Mouse (Mus musculus) left cerebral cortex, adult 9 months (tissue): Measurements from ENCODE around the gene Pdxdc1.
"Not testable (repeated sequence)": the region's sequence is repeated elsewhere in the genome, so short reads cannot be mapped to it uniquely, and the experiment has no call there.

Experiments
- DNase-seq, 2 experiments: peaks; one replicate each; pipeline ENCODE4 v3.0.0; 2022; ENCODE audit warnings: low spot score in 2 of 2

Gene Pdxdc1

GRCm38 (mm10) chr16:13902888-13903483 is at the start of gene Pdxdc1, which contains the start of gene Mpv17l:
Gene Pdxdc1 (minus strand): TSS chr16:13903131.
Gene Mpv17l (plus strand): TSS chr16:13903161.
- DNase-seq: peak; percentile 93 to 98

GRCm38 (mm10) chr16:13951245-13951644 is 48.3 kb upstream of the Pdxdc1 start:
- DNase-seq: no peak

DNA sequence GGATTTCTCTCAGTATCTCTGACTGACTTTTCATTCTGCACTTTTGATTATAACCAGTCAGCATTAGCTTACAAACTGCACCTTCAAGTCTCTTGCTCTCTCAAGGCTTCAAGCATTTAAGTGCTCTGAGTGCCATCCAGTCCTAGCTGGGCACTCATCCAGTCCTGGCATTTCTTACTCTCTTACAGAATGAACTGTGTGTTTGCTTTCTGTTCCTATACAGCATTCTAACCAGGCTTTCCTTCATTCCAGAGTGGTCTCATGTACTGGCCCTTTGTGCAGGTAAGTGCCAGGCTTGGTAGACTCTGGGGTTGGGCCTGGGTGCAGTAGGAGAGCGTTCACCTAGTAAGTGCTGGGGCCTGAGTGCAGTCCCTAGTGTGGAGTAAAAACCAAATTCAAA is 43.4 kb upstream of the Pdxdc1 start:
- no peak for DNase-seq

DNA sequence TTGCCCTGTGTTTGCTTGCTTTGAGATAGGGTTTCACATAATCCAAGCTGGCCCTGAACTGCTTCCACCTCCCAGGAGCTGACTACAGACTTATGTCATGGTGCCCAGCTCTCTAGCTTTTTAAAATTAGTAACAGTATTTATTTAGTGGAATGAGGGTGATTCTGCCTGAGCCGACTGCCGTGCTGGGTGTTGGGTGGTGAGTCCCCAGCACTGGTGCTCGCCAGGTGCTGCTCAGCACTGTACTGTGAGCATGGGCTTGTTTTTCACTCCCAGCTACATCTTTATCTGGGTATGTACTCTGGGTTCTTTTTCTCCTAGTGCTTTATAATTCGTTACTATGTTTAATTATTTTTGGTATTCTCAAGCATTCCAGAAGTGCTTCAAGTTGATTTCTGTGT is 42.2 kb upstream of the Pdxdc1 start:
- DNase-seq: no peak

DNA sequence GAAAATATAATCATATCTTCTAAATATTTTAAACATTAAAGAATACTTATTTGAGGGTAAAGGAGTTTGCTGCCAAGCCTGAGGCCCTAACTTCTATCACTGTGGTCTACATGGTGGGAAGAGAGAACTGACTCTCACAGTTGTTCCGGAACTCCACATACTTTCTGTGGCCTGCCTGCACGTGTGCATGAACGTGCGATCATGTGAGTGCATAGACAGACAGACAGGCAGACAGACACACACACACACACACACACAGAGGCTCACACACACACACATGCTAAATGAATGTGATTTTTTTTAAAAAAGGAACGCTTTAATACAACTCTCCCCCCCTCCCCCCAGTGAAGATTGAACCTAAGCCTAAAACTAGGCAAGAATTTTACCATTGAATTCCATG is 41.8 kb upstream of the Pdxdc1 start:
- DNase-seq: no peak

GRCm38 (mm10) chr16:13944178-13944577 is 41.2 kb upstream of the Pdxdc1 start:
- no peak for DNase-seq

DNA sequence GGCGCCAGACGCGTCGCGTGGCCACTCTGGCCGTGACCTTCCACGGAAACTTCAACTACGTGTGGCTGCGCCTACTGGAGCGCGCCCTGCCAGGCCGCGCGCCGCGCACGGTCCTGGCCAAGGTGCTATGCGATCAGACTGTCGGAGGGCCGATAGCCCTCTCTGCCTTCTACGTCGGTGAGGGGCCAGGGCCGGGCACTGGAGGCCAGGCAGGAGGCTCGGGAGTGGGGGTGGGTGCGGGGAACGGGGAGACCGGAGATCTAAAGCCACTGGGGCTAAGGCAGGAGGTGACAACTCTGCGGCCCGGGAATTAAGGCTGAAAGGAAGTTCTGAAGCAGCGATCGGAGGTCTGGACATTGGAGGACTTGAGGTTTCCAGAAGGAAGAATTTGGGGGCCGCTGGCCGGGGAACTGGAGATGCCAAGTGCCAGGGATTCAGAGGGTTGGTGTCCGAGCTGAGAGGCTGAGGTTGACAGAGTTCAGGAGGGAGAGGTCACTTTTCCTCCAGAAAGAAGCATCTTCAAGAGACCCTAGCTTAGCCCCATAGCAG is 38.0 kb upstream of the Pdxdc1 start:
- no peak for DNase-seq

- peak; percentile 62 to 88 for DNase-seq
Measured at GRCm38 (mm10) chr16:13940139-13940846, 37.4 kb upstream of the Pdxdc1 start.

DNA sequence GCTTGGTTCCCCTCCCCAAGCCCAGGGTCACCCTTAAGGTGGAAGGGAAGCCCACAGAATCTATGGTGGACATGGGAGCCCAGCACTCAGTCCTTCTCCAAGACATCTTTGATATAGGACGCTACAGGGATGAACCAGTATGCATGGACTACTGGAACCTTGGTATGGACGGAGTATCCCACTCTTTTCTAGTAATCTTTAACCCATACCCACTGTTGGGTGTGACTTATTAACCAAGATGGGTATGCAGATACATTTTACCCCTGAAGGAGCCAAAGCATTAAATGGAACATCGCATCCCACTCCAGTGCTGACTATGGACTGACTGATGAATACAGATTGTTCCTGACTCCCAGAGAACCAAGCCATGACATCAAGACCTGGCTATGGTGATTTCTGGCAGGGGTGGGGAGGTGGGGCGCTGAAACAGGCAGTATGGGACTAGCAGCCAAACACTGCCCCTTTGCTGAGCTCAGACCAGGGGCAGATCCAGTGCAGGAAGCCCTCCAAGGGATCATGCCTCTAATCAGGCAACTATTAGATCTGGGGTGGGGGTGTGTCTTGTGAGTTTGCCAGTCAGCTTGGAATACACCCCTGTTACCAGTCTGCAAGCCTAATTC is 24.6 kb upstream of the Pdxdc1 start:
- DNase-seq: no peak

DNA sequence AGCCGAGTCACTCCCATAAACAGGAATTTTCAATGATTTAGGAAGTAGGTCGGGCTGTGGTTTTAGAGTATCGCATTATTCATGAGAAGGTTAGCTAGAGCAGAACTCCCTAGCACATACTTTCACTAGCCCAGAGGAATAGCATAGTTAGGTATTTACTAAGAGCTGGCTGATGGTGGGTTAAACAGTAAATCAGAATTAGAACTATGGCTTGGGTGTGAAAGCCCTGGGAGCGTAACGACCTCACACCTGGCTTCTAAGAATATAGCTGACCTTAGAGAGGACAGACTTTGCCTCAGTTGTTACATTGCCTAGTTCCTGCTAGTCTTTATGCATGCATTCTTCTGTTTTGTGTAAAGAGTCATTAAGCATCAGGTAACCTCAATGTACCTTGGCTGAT is 20.0 kb upstream of the Pdxdc1 start:
- DNase-seq: not testable (repeated sequence)

DNA sequence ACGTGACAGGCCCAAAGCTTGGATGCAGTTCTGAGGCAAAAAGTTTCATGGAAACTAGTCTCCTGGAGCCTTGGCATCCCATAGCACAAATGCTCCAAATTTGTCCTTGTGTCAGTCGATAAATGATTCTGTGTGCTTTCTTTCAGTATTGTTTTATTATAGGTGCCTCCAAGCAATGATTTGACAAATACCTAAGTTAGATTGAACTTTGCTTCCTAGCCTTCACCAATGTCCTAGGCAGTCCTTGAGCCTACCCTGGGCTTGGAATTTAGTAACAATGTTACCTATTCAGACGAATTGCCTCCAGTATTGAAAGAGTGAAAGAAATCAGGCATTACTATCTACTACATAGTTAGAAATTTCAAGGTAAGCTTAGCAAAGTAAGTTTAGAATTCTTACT is 19.6 kb upstream of the Pdxdc1 start:
- not testable (repeated sequence) for DNase-seq

GRCm38 (mm10) chr16:13921781-13922180 is 18.9 kb upstream of the Pdxdc1 start:
- DNase-seq: no peak

GRCm38 (mm10) chr16:13921063-13921462 is 18.1 kb upstream of the Pdxdc1 start:
- no peak for DNase-seq

GRCm38 (mm10) chr16:13920093-13920492 is 17.2 kb upstream of the Pdxdc1 start:
- no peak for DNase-seq

GRCm38 (mm10) chr16:13907297-13907696 is 4.4 kb upstream of the Pdxdc1 start:
- DNase-seq: no peak

DNA sequence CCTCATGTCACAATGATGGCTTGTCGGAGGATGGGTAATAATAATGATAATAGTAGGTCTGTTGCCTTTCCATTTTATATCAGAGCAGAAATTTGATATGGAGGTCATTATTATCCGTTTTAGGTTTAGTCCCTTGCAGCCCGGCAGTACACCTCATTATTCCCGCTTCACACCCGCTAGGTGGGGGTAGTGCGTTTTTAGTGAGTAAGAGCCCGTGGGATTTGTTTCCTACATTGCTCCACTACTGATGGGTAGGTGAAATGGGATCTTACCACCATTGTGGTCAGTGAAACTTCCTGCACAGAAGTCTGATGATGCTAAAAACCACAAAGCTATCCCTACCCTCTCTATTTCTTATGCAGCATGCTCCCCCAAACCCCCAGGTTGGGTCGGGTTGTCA is 557 bp upstream of the Pdxdc1 start:
- peak in 1 of 2 experiments; percentile 55 for DNase-seq

DNA sequence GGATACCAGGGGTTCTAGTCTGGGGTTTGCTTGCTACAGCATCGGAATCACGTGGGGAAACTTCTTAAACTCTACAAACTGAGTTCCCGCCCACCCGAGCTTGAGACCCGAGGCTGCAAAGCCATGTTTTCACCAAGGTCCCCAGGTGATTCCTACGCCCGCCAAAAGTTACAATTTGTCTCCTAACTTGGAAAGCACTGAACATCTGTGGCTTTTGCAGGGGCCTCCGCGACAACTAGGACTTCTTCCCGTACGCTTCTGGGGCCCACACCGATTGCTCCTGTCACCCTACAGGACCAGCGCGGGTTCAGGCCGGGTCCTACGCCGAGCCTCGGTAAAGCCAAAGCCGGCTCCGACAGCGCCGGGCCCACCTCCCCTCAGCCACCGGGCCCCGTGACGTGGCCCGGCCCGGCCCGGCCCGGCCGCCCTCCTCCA is 517 bp downstream of the Pdxdc1 start:
- DNase-seq: no peak

GRCm38 (mm10) chr16:13898981-13899380 is 4.0 kb downstream of the Pdxdc1 start:
- no peak for DNase-seq

- DNase-seq: no peak
Measured at GRCm38 (mm10) chr16:13896357-13896756, 6.6 kb downstream of the Pdxdc1 start.

GRCm38 (mm10) chr16:13895740-13896139 is 7.2 kb downstream of the Pdxdc1 start:
- no peak for DNase-seq

DNA sequence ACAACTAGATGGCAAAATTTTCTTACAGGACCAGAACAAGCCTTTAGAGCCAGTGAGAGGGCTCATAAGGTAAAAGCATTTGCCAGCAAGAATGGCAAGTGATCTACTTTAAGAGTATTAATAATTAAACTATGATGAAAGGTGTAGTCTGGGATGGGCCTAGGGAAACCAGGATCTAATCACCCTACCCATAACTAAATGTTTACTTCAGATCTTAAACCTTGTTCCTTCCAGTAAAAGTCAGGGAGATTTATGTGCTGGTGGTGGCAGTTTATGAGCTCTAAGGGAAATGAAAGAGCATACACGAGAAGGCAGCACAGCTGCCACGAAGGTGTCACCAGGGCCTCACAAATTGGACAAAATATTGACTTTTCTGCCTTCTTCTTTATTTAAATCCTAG is 8.8 kb downstream of the Pdxdc1 start:
- DNase-seq: no peak

GRCm38 (mm10) chr16:13892850-13893249 is 10.1 kb downstream of the Pdxdc1 start:
- no peak for DNase-seq

- DNase-seq: no peak
Measured at GRCm38 (mm10) chr16:13890449-13890848, 12.5 kb downstream of the Pdxdc1 start.
